Mouse (Mus musculus) heart, postnatal 0 days (tissue): ENCODE data around the gene Akr1c19.

Source experiments
- CTCF ChIP-seq: IDR thresholded peaks from 2 replicates; pipeline ENCODE4 v1.5.1; 2016; ENCODE audit warnings: antibody characterized with exemption, control low read depth, low read depth
- EP300 ChIP-seq: IDR thresholded peaks from 2 replicates; pipeline ENCODE4 v1.6.1; 2016; ENCODE audit warnings: antibody characterized with exemption, low read depth

DNA sequence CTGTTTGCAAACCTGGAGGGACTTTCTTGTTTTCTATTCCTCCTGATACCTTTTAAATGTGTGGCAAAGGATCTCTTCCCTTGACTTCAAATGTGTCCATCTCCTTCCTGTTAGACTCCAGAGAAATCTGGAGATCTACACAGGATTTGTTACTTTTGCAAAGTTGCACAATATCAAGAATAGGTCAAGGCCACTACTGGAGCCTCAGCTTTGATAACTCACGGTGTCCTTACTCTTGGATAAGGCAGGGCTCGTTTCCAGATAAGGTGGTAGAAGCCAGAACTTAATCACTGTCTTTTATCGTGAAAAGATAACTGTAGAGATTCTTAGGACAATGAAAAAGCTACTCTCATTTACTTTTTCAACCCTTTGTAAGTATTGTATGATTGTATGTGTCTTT, 36.0 kb upstream of the Akr1c19 start:
- TF ChIP-seq EP300, result no peak
- no peak for TF ChIP-seq CTCF
